Mouse (Mus musculus) stomach, embryonic 14.5 days (tissue): ENCODE data around the gene Gm27027. TPM values are rescaled to one million over a fixed set of nuclear protein-coding genes. Genes with fewer than 3 reads are reported as not detected.

ENCODE experiments used
- ATAC-seq: fragments of 200-750 bp; cut with Nextera tagmentation; 2 replicates; pipeline ENCODE4 v1.8.0; 2017; ENCODE audit warnings: low read depth, moderate TSS enrichment; ENCODE audit not compliant: insufficient number of reproducible peaks, insufficient read depth, low FRiP score
- H3K27ac ChIP-seq: fragments of 300-500 bp; sonication (generic); 2 replicates; pipeline ENCODE4 v1.5.1; 2014; ENCODE audit warnings: mild to moderate bottlenecking, low read length, moderate library complexity, mixed read lengths
- H3K27me3 ChIP-seq: fragments of 300-500 bp; sonication (generic); 2 replicates; pipeline ENCODE4 v1.6.1; 2014; ENCODE audit warnings: low read length, control low read depth, mixed read lengths; ENCODE audit not compliant: control insufficient read depth, insufficient read depth
- H3K36me3 ChIP-seq: fragments of 300-500 bp; sonication (generic); 2 replicates; pipeline ENCODE4 v1.6.1; 2014; ENCODE audit warnings: mild to moderate bottlenecking, control low read depth, low read length, moderate library complexity, mixed read lengths; ENCODE audit not compliant: control insufficient read depth, insufficient read depth
- H3K4me1 ChIP-seq: fragments of 300-500 bp; sonication (generic); 2 replicates; pipeline ENCODE4 v1.6.1; 2014; ENCODE audit warnings: low read length, control low read depth, mixed read lengths; ENCODE audit not compliant: control insufficient read depth, insufficient read depth
- H3K4me2 ChIP-seq: fragments of 300-500 bp; sonication (generic); replicated peaks from 2 replicates; pipeline ENCODE4 v1.6.1; 2014; ENCODE audit warnings: low read depth, low read length, control low read depth
- H3K4me3 ChIP-seq: fragments of 300-500 bp; sonication (generic); 2 replicates; pipeline ENCODE4 v1.5.1; 2014; ENCODE audit warnings: low read depth, low read length, control low read depth
- H3K9ac ChIP-seq: fragments of 300-500 bp; sonication (generic); replicated peaks from 2 replicates; pipeline ENCODE4 v1.6.1; 2014; ENCODE audit warnings: low read depth, mild to moderate bottlenecking, control low read depth, low read length, moderate library complexity, mixed read lengths
- H3K9me3 ChIP-seq: fragments of 300-500 bp; sonication (generic); 2 replicates; pipeline ENCODE4 v1.6.1; 2016; ENCODE audit warnings: low read depth, low read length, control low read depth; ENCODE audit not compliant: control insufficient read depth
- WGBS: fragments of 180-500 bp; shearing (Covaris S2); extraction: QIAGEN DNeasy Blood & Tissue Kit; methylation state at CpG from one replicate; pipeline ENCODE4 v1.1.7; 2014; 5-methylcytosine and 5-hydroxymethylcytosine counted together
- polyA plus RNA-seq: library from polyadenylated mRNA; unstranded; fragments of >200 nt; fragmentation: Nextera tagmentation; extraction: Ambion mirVana; gene quantifications from 2 replicates; pipeline ENCODE4 v1.2.1, GENCODE M21; 2014

Gene Gm27027
- polyA plus RNA-seq, 1 experiment from 2014 or later: not detected

DNA sequence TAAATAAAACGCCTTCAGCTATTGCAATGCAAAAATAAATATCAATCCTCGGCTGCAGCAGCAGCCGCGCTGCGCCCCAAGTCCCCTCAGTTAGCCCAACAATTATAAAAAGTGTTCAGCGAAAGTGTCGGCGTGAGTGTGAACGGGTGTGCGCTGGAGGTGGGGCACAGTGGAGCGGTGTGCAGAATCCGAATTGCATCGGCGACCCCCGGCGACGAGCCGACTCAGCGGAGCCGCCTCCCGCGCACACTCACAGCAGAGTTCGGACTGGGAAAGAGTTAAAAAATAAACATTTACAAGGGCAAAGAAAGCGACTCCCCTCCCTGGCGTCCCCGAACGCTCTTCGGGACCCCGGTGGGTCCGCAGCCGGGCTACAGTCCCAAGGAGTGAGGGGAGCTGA lies 40.3 kb downstream of the Gm27027 start:
- Histone ChIP-seq H3K9ac (peak overlapping the region; percentile 57), H3K27me3 (0 out of 2 replicates have a peak, but pooled peaks cover 5% of the 10 kb centered on the region), H3K36me3 (no peaks in the 10 kb centered on the region), H3K4me2 (peak overlapping the region; percentile 95), H3K4me1 (peaks cover 11% of the 10 kb centered on the region), H3K9me3 (no peaks in the 10 kb centered on the region), H3K4me3 (peak overlapping the region; percentile 69), H3K27ac (peak overlapping the region; percentile 72; the same call in 1 of the 2 replicates)
- under 1% methylated on average over 31 of the region's 31 CpGs for WGBS
- ATAC-seq: no peak

DNA sequence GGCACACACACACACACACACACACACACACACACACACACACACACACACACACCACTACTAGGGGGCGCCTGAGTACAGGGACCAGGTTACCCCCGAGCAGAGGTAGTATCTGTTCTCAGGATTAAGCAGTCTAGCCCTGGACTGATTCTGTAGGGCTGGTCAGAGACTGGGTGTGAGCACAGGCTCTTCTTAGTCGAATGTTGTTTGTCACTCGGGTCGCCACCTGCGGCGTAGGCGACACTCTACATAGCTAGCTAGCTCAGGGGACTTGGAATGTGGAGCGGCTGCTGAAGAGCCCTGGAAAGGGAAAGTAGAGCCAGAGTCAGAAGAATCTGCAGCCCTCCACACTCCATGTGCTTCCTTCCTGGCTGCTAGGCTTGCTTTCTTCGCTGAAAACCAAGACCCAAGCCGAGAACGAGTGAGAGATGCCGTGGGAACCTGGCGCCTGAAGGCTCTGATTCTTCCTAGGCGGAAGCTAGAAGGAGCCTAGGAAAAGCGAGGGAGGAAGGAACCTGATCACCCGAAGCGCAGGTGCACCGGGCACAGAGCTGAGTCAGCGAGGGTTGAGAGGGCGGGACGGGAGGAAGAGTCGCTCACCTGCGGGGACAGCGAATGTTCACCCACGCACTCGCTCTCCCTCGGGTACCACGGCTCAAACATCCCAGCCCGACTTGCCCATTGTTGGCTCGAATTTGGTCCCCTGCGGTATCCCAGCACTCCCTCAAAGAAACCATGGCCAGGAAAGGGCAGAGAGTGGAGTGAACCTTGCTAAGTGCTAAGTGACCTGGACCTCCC lies 41.2 kb downstream of the Gm27027 start:
- ATAC-seq: no peak
- 0 out of 2 replicates have a peak overlapping the region, but pooled peaks have one; percentile 2 for H3K27ac ChIP-seq
- no peaks in the 10 kb centered on the region for H3K36me3 ChIP-seq
- 0 out of 2 replicates have a peak, but pooled peaks cover 5% of the 10 kb centered on the region for H3K27me3 ChIP-seq
- peaks cover 11% of the 10 kb centered on the region for H3K4me1 ChIP-seq
- peak overlapping the region; percentile 95 for H3K4me2 ChIP-seq
- H3K4me3 ChIP-seq: peak overlapping the region; percentile 69
- H3K9ac ChIP-seq: peak overlapping the region; percentile 2; the same call in 1 of the 2 replicates
- H3K9me3 ChIP-seq: no peaks in the 10 kb centered on the region
- WGBS: 2% methylated on average over 32 of the region's 32 CpGs

DNA sequence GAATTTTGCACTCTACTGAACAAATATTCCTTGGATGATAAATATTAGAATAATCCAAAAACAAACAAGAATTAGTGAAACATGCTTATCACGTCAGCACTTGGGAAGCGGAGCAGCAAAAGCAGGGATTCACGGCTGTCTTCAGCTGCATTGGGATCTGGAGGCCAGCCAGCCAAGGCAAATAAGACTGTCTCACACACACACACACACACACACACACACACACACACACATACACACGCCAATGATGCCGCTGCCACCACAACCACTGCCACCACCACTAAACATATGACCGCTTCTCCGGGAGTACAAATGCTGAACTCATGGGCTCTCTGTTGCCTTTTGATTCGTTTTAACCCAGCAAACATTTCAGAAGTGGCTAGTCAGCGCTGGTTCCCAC lies 42.4 kb downstream of the Gm27027 start:
- Histone ChIP-seq H3K4me3 (no peak overlapping the region), H3K27me3 (0 out of 2 replicates have a peak, but pooled peaks cover 5% of the 10 kb centered on the region)

DNA sequence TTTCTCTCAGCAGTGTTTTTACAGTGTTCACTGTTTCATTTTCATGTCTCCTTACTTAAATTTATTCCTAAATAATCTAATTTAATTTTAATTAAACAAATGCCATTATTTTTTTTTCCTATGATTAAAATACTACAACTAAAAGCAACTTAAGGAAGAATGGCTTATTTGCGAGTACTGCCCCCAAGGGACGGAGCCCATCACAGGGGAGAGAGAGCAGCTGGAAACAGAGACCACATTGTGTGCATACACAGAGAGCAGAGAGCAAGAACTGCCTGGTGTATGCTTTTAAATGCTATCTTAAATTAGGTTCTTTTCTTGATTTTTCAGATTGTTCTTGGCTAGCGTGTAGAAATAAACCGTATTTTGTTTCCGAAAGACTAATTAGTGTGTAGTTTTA lies 49.2 kb downstream of the Gm27027 start:
- H3K4me1 ChIP-seq: peaks cover 2% of the 10 kb centered on the region; the same call in 1 of the 2 replicates
- ATAC-seq: no peak
- no peak overlapping the region for H3K4me3 ChIP-seq
- 73% methylated on average over 5 of the region's 5 CpGs for WGBS
- no peak overlapping the region for H3K4me2 ChIP-seq
- no peak overlapping the region for H3K9ac ChIP-seq
- 0 out of 2 replicates have a peak, but pooled peaks cover 4% of the 10 kb centered on the region for H3K9me3 ChIP-seq
- no peaks in the 10 kb centered on the region for H3K27me3 ChIP-seq
- H3K27ac ChIP-seq: no peak overlapping the region
- no peaks in the 10 kb centered on the region for H3K36me3 ChIP-seq

More for the DNA sequence above, 42.4 kb downstream of the Gm27027 start:
- no peak overlapping the region for H3K4me2 ChIP-seq
- H3K9me3 ChIP-seq: no peaks in the 10 kb centered on the region
- no peak for ATAC-seq
- no peaks in the 10 kb centered on the region for H3K36me3 ChIP-seq
- no peak overlapping the region for H3K27ac ChIP-seq
- no peak overlapping the region for H3K9ac ChIP-seq
- peaks cover 11% of the 10 kb centered on the region for H3K4me1 ChIP-seq
- 69% methylated on average over 9 of the region's 9 CpGs for WGBS

DNA sequence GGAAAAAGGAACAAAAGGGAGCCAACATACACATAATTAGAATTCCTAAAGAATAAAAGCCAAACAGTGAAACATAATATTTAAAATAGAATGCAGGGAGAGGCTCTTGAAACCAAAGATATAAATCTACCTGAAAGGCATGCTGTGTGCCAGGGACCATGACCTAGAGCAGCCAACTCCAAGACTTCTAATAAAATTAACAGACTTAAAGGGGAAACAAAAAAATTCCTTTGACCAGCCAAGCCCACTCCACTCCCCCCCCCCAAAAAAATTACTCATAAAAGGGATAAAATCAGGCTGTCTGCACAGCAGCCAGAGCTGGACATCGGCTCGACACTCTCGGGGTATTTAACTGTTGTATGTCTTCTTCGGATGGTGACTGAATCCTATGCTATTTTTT lies 51.3 kb downstream of the Gm27027 start:
- H3K36me3 ChIP-seq: no peaks in the 10 kb centered on the region
- peaks cover 7% of the 10 kb centered on the region; the same call in 1 of the 2 replicates for H3K4me1 ChIP-seq
- 0 out of 2 replicates have a peak, but pooled peaks cover 4% of the 10 kb centered on the region for H3K9me3 ChIP-seq
- no peak overlapping the region for H3K9ac ChIP-seq
- no peak overlapping the region for H3K4me3 ChIP-seq
- 82% methylated on average over 4 of the region's 4 CpGs for WGBS
- no peaks in the 10 kb centered on the region for H3K27me3 ChIP-seq
- no peak overlapping the region for H3K27ac ChIP-seq
- no peak overlapping the region for H3K4me2 ChIP-seq
- no peak for ATAC-seq

DNA sequence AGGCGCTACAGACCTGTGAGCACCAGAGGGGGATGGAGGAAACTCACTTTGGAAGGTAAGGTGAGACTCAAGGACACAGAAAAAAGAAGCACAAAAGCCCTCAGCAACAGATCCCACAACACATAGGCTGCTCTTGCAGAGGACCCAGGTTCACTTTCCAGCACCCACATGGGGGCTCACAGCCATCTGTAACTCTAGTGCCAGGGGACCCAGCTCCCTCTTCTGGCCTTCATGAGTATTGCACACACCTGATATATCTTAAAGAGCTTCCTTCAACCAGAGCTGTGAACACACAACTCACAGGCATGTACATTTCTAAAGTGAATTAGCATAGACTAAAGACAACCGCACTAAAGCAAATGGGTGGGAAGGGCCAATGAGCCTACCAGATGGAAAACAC lies 52.1 kb downstream of the Gm27027 start:
- H3K4me3 ChIP-seq: no peak overlapping the region
- H3K9me3 ChIP-seq: 0 out of 2 replicates have a peak, but pooled peaks cover 4% of the 10 kb centered on the region
- no peak overlapping the region for H3K9ac ChIP-seq
- no peaks in the 10 kb centered on the region for H3K36me3 ChIP-seq
- H3K4me1 ChIP-seq: peaks cover 7% of the 10 kb centered on the region; the same call in 1 of the 2 replicates
- H3K4me2 ChIP-seq: no peak overlapping the region
- no peak for ATAC-seq
- WGBS: 91% methylated on average over 2 of the region's 2 CpGs
- no peaks in the 10 kb centered on the region for H3K27me3 ChIP-seq
- no peak overlapping the region for H3K27ac ChIP-seq

DNA sequence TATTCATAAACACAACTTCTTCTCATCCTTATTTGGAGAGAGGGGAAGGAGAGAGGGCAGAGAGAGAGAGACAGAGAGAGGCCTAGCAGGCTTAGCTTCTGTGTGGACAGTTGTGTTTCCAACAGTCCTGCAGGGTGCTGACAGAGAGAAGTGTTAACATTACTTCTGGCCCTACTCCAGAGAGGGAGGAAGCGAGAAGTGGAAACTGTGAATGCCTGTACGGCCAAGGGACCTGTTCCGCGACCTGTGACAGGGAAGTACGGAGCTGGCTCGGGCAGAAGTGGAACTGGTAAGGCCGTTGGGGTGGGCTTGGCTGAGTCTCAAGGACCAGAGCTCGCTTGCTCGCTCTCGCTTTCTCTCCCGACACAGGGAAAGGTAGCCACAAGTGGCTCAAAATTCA lies 54.5 kb downstream of the Gm27027 start:
- no peak overlapping the region for H3K4me3 ChIP-seq
- 63% methylated on average over 11 of the region's 11 CpGs for WGBS
- H3K4me1 ChIP-seq: peaks cover 7% of the 10 kb centered on the region; the same call in 1 of the 2 replicates
- H3K9me3 ChIP-seq: 0 out of 2 replicates have a peak, but pooled peaks cover 4% of the 10 kb centered on the region
- no peak for ATAC-seq
- H3K4me2 ChIP-seq: no peak overlapping the region
- no peaks in the 10 kb centered on the region for H3K27me3 ChIP-seq
- peak overlapping the region; percentile 15; the same call in 1 of the 2 replicates for H3K27ac ChIP-seq
- H3K36me3 ChIP-seq: no peaks in the 10 kb centered on the region
- no peak overlapping the region for H3K9ac ChIP-seq

DNA sequence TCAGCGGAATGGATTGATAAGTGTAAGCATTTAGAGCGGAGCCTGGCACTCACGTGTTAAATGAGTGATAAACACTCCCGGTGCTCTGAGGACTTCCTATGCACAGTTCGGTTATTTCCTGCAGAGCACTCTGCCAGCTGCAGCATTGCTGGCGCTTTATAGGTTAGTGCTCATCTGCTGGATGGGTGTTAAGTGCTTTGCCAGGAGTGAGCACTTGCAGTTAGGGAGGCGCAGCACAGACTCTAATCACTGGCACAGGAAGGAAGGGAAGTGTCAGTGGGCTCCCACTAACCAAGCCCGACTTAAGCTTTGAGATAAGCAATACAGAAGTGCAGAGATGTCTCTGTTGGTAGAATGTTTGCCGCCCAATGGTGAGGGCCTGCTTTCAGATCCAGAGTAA lies 57.6 kb downstream of the Gm27027 start:
- Histone ChIP-seq H3K36me3 (no peaks in the 10 kb centered on the region), H3K4me2 (no peak overlapping the region), H3K9me3 (0 out of 2 replicates have a peak, but pooled peaks cover 1% of the 10 kb centered on the region), H3K27me3 (no peaks in the 10 kb centered on the region), H3K4me1 (peaks cover 7% of the 10 kb centered on the region; the same call in 1 of the 2 replicates), H3K9ac (no peak overlapping the region), H3K4me3 (no peak overlapping the region), H3K27ac (no peak overlapping the region)
- no peak for ATAC-seq
- 54% methylated on average over 9 of the region's 9 CpGs for WGBS
